1 mouse cellular context compared by ENCODE assay signal in genomic region chr19:46962171-46962772, GRCm38 (mm10).
TF ChIP-seq lines count a peak whose summit lies in the region.

No protein-coding gene starts in this region.

TF ChIP-seq in CH12.LX, 34 proteins besides CTCF, POLR2A, EP300 and RAD21 (continued from another document):
- TF ChIP-seq JUN (IDR thresholded peaks at IDR 0.05; ENCODE audit: insufficient read depth, low read depth, low read length), result no peak
- no peak for TF ChIP-seq MXI1 (IDR thresholded peaks at IDR 0.05; ENCODE audit: low read depth, low read length)
- TF ChIP-seq USF1 (IDR thresholded peaks at IDR 0.05; ENCODE audit: low read depth, low read length), result no peak
- 0 out of 2 replicates have a peak, but pooled peaks have one; percentile 37 for TF ChIP-seq SIN3A (IDR thresholded peaks at IDR 0.05; ENCODE audit: low read length)
- no peak for TF ChIP-seq GABPA (IDR thresholded peaks at IDR 0.05; ENCODE audit: insufficient replicate concordance, low read depth, low read length)
- no peak for TF ChIP-seq CHD1 (IDR thresholded peaks at IDR 0.05; ENCODE audit: low read depth, low read length)
- no peak for TF ChIP-seq NRF1 (IDR thresholded peaks at IDR 0.05; ENCODE audit: low read depth, low read length)
- no peak for TF ChIP-seq USF2 (conservative IDR thresholded peaks at IDR 0.05; ENCODE audit: low read depth, low read length)
- TF ChIP-seq MAFK (IDR thresholded peaks at IDR 0.05; ENCODE audit: insufficient replicate concordance, low read length), result no peak
- TF ChIP-seq KAT2A (IDR thresholded peaks at IDR 0.05; ENCODE audit: insufficient replicate concordance, low read length), result no peak
- TF ChIP-seq NELFE (IDR thresholded peaks at IDR 0.05; ENCODE audit: low read depth, low read length), result no peak
- no peak for TF ChIP-seq MYC (IDR thresholded peaks at IDR 0.05; ENCODE audit: low read depth, low read length)
- TF ChIP-seq MAZ (IDR thresholded peaks at IDR 0.05; ENCODE audit: low read depth, low read length), result no peak
- no peak for TF ChIP-seq IRF4 (IDR thresholded peaks at IDR 0.05; ENCODE audit: low read depth, low read length)
